Mouse (Mus musculus): ENCODE data around the gene Dnaaf1.

DNA sequence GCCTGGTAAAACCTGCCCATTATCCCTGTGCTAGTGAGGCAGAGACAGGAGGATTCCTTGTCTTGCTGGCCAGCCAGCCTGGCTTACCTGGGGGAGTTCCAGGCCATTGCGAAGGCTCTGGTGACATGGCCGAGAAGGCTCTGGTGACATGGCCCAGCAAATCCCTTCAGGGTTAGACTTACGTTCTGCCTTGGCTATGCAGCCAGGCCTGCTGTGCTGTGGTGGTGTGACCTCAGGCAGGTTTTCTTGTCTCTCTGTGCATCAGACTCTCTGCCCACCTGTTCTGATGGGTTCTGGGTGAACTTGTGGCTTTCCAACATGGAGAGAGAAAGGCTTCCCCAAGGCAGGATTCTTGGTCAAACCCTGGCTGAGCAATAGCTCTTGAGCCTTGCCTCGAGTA, 62.3 kb downstream of the Dnaaf1 start:
- TF ChIP-seq EP300 (IDR thresholded peaks at IDR 0.05; ENCODE audit: insufficient read depth, low read depth, low read length) (no peak), CTCF (IDR thresholded peaks at IDR 0.05) (no peak)

Data from heart, adult 2 months (tissue).